Mouse (Mus musculus) lung, postnatal 14 days (tissue): ENCODE measurements around the gene Mapk10.

Source experiments
- DNase-seq: peaks from one replicate; pipeline ENCODE4 v3.0.0; 2021

Gene Mapk10

GRCm38 (mm10) chr5:103211101-103211848, at the start of gene Mapk10:
TSS of gene Mapk10 (minus strand) at chr5:103211334.
- peak; percentile 10 for DNase-seq

GRCm38 (mm10) chr5:103256144-103256543, 45.0 kb upstream of the Mapk10 start:
- no peak for DNase-seq

- DNase-seq = no peak
These were observed 31.3 kb upstream of the Mapk10 start for GRCm38 (mm10) chr5:103242430-103242829.

GRCm38 (mm10) chr5:103231822-103232221, 20.7 kb upstream of the Mapk10 start:
- DNase-seq = no peak

DNA sequence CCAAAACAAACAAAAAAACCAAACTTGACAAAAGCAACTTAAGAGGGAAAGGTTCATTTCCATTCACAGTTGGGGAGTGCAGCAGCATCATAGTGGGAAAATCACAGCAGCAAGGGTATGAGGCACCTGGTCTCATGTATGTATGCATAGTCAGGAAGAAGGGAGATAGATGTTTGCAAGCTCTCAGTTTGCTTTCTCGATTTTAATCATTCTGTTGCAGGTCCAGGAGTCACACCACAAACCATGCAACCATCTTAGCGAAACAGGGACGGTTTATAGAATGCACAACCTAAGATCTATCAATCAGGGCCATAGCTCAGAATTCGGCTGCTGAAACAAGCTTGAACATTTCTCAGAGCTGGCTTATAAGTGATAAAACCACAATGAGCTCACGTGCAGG, 19.2 kb upstream of the Mapk10 start:
- DNase-seq = no peak

DNA sequence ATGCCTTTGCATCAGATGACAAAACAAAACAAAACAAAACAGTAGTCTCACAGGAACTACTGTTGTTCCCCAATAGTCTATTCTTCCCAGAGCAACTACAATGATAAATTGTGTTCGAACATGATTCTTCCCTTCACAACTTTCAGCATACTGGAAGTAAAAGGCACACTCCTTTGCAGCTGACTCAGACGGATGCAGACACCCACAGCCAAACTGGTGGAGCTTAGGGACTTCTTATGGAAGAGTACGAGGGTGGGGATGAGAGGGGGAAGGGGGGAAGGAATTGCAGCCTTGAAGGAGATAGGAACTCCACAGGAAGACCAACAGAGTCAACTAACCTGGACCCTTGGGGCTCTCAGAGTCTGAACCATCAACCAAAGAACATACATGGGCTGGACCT, 18.2 kb upstream of the Mapk10 start:
- no peak for DNase-seq

GRCm38 (mm10) chr5:103221997-103222396, 10.9 kb upstream of the Mapk10 start:
- DNase-seq = no peak

DNA sequence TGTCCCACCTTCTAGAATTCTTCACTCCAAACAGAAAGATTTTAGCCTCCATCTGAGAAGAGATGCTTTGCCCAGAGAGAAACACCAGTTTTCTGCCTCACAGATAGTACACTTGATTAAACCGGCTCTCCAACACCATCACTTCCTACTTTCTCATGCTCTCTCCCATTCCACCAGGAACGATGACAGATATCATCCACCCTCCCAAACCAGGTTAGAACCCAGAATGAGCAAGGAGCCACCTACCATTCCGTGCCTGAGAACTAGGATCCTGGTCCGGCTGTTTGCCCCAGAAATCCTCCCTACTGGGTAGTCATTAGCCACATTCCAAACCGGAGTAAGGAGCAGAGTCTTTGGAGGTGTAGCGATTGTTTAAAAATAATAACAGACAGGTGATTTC, 490 bp downstream of the Mapk10 start:
- no peak for DNase-seq

GRCm38 (mm10) chr5:103210018-103210417, 1.1 kb downstream of the Mapk10 start:
- DNase-seq = no peak

- DNase-seq = no peak
These were observed 1.6 kb downstream of the Mapk10 start for GRCm38 (mm10) chr5:103209486-103209885.

- DNase-seq = no peak
These were observed 2.3 kb downstream of the Mapk10 start for GRCm38 (mm10) chr5:103208869-103209268.

DNA sequence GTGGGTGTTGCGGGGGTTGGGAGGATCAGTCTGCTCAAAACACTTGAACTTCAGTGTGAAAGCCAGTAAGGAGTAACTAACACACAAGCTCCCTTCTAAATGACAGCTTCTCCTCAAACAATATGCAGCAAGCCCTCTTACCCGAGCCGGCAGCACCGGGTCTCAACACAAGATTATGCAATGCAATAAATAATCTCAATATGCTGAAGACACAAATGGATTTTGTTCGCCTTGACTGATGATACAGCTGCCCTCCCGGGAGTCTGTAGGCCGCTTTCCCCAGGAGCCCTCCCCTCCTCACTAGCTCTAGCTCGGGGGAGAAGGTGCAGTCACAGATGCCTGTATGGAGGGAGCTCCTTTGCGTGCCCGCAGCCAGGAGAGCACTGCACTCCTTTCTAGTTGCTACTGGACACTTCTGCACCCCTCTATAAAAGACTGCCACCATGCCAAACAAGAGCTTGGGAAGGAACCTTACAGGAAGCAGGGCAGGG, 3.1 kb downstream of the Mapk10 start:
- no peak for DNase-seq

DNA sequence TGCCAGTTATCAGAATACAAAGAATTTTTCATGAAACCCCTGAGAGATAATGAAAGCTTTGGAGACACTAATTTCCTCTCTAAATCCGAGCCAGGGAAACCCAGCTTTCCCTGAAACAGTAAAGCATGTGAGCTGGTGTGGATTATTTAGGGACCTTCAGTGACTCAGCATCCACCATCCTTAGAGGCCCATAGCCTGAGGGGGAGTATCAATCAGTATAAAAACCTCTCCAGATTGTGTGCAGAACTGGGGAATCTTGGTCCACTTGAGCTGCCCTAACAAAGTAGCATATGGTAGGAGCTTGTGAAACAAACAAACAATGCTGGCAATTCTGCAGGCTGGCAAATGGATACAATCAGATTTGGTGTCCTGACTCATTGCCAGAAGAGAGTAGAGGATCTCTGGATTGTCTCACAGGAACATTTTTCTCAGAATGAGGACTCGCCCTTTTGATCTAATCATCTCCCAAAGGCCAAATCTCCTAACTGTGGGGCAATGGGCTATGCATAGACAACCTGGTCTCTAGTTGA, 13.3 kb downstream of the Mapk10 start:
- no peak for DNase-seq

DNA sequence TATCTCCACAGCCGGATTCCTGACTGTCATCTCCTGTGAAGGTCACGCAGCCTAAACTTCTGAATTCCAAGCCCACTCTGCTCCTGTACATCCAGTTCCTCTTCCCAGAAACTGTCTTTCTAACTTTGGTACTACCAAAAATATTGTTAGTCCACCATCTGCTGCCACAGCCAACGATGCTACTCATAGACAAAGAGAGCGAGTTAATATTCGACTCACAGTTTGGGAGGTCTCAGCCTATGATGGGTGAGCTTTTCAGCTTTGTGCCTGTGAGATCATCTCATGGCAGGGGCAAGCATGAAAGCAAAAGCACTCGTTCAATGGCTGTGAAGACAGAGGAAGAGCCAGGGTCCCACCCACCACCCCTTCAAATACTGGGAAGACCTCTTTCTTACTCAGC, 16.6 kb downstream of the Mapk10 start:
- DNase-seq = no peak

GRCm38 (mm10) chr5:103193700-103194099, 17.4 kb downstream of the Mapk10 start:
- DNase-seq = no peak

DNA sequence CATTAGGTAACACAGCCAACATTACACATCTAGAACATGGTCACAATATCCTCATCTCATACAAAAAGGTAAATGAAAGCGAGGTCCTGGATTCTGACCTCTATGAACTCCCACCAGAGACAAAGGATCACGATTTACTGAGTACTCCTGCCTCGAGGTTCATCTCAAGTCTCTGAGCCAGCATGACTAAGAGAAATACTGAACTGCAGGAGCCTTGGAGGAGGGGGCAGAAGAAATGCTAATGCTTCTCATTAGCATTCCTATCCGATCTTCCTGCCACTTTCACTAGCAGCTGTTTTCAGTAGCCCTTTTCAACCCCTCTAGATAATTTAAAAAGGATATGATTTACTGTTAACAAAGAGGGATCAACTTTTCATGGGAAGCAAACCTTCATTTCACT, 19.6 kb downstream of the Mapk10 start:
- no peak for DNase-seq

DNA sequence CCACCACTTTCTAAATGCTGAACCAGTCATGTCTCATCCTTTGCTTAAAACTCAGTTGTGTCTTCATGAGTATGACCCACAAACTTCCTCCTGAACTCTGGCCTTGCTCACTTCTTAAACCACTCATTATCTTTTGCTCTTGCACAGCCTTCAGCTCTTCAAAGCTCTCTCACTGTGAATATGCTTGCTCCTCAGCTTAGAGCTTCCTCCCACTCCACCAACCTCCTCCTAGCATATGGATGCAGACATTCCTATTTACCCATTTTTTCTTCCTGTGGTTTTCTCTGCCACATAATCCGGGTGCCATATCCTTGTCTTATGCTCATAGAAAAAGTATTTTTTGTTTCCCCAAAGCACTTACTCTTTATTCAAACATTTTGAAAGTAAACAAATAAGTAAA, 26.9 kb downstream of the Mapk10 start:
- DNase-seq = no peak

DNA sequence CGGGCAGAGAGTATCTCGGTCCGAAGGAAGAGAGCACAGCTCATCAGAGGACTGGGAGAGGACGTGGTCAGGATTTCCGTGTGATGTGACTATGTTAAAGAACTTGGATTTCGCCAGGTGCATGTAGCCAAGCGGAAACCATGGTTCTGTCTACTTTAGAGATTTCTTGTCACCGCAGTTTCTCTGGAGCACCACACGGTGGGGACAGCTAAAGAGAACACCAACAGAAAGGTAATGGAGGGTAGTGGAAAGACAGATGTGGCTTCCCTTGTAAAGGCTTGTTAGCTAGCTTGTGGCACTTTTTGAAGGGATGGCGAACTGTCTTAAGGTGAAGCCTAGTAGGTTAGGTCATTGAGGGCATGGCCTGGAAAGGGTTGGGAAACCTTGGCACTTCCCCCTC, 29.5 kb downstream of the Mapk10 start:
- no peak for DNase-seq

- DNase-seq = no peak
These were observed 34.1 kb downstream of the Mapk10 start for GRCm38 (mm10) chr5:103177010-103177409.

- no peak for DNase-seq
These were observed 35.1 kb downstream of the Mapk10 start for GRCm38 (mm10) chr5:103175989-103176388.

- DNase-seq = no peak
These were observed 36.5 kb downstream of the Mapk10 start for GRCm38 (mm10) chr5:103174607-103175006.

DNA sequence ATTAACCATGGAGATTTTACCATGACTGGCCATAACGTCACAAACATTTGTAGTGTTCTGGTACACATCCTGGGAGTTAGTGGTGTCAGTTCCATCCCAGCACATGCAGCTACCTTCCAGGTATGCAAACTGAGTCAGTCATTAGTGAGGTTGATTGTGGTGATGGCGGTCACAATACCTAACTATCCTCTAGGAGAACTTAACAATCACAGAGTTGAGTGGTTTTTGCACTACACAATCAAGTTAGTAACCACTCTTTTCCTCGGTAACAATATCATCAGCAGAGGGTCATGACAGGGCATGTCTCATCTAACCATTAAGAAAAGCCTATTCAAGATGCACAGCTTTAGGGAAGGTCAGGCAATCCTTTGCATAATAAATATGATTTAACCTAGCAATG, 39.9 kb downstream of the Mapk10 start:
- no peak for DNase-seq

- DNase-seq = no peak
These were observed 43.8 kb downstream of the Mapk10 start for GRCm38 (mm10) chr5:103167371-103167770.

GRCm38 (mm10) chr5:103166755-103167154, 44.4 kb downstream of the Mapk10 start:
- DNase-seq = no peak

GRCm38 (mm10) chr5:103164022-103164421, 47.1 kb downstream of the Mapk10 start:
- no peak for DNase-seq
